8 mouse cellular contexts compared by ENCODE assay signal in the genomic region with DNA sequence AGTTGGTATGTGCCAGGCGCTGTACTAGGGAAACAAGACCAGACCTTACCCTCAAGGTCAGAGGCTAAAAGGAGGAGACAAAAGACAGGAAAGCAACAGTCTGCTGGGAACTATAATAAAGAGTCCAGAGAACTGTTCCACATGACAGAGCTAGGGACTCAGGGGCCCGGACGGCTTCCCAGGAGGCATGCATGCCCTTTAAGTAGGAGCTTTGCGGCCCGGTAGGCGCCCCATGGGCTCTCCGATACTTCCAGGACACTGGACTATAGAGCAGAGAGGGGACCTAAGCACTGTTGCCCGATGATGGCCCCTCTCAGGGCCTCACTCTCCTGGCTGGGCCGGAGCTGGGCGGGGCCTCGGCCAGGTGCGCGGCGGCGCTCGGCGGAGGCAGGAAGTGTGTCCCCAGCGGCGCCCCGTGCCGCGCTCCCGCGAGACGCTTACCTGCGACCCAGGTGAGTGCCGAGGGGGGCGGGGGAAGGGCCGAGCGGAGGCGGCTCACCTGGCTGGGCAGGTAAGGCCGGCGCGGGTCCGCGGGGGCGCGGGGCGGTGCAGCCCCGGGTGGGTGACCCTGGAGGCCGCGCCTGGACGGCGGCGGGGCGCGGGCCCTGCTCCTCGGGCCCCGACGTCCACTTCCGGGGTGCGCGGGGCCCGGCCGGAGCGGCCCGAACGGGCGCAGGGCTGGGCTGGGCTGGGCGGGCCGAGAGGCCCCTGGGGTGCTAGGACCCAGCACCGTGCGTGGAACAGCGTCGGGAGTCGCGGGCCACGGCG. TPM values are rescaled to one million over a fixed set of nuclear protein-coding genes. Genes with fewer than 3 reads are reported as not detected.
DNase-seq lines count a peak whose midpoint lies in the region; ATAC-seq lines count a peak whose summit lies in the region.

Gene Kdf1 (plus strand): TSS at position 363 of the 768 bp plus-strand sequence.

- H3K27ac ChIP-seq in heart, embryonic 13.5 days (replicated peaks) = no peak within 1 kb of the TSS
- H3K27ac ChIP-seq in forebrain, embryonic 15.5 days (replicated peaks) = no peak within 1 kb of the TSS
- no peak within 1 kb of the TSS; the same call in 1 of the 2 replicates for H3K27ac ChIP-seq in midbrain, embryonic 10.5 days (replicated peaks)

- H3K9ac ChIP-seq in heart, embryonic 13.5 days = peak within 1 kb of the TSS; percentile 79
- no peak within 1 kb of the TSS for H3K9ac ChIP-seq in forebrain, embryonic 15.5 days (replicated peaks)

- peaks cover 9% of the 10 kb centered on the region for H3K4me1 ChIP-seq in heart, embryonic 13.5 days
- peaks cover 8% of the 10 kb centered on the region for H3K4me1 ChIP-seq in forebrain, embryonic 15.5 days
- H3K4me1 ChIP-seq in midbrain, embryonic 10.5 days = peaks cover 8% of the 10 kb centered on the region

- no peaks in the 10 kb centered on the region for H3K36me3 ChIP-seq in heart, embryonic 13.5 days
- H3K36me3 ChIP-seq in forebrain, embryonic 15.5 days = no peaks in the 10 kb centered on the region
- H3K36me3 ChIP-seq in midbrain, embryonic 10.5 days = no peaks in the 10 kb centered on the region

- H3K4me3 ChIP-seq in heart, embryonic 13.5 days = peak within 1 kb of the TSS; percentile 62
- peak within 1 kb of the TSS; percentile 30 for H3K4me3 ChIP-seq in forebrain, embryonic 15.5 days
- peak within 1 kb of the TSS; percentile 46 for H3K4me3 ChIP-seq in midbrain, embryonic 10.5 days

- 4% methylated on average over 49 of the region's 69 CpGs for WGBS in heart, embryonic 13.5 days
- 4% methylated on average over 68 of the region's 69 CpGs for WGBS in forebrain, embryonic 15.5 days
- 3% methylated on average over 60 of the region's 69 CpGs for WGBS in midbrain, embryonic 10.5 days

- peak within 1 kb of the TSS; percentile 78 for H3K4me2 ChIP-seq in heart, embryonic 13.5 days
- peak within 1 kb of the TSS; percentile 38 for H3K4me2 ChIP-seq in forebrain, embryonic 15.5 days (replicated peaks)

- ATAC-seq in heart, embryonic 13.5 days (ENCODE audit: extremely low read depth, insufficient number of reproducible peaks, low FRiP score, low TSS enrichment) = peak; percentile 14; the same call in 1 of the 2 replicates
- no peak for ATAC-seq in forebrain, embryonic 15.5 days (replicated peaks)

- no peaks in the 10 kb centered on the region for H3K9me3 ChIP-seq in heart, embryonic 13.5 days
- no peaks in the 10 kb centered on the region for H3K9me3 ChIP-seq in forebrain, embryonic 15.5 days
- H3K9me3 ChIP-seq in midbrain, embryonic 10.5 days (replicated peaks) = no peaks in the 10 kb centered on the region

- no peak for DNase-seq in heart, adult 18-20 months
- DNase-seq in kidney, postnatal 36 days = peak; percentile 82 to 91
- DNase-seq in midbrain, embryonic 10.5 days (ENCODE audit: low spot score) = no peak
- no peak for DNase-seq in layer of hippocampus, adult 9-10 months (ENCODE audit: low spot score)
- DNase-seq in cerebellum, adult 8-10 months = no peak
- no peak for DNase-seq in frontal cortex, postnatal 36 days (ENCODE audit: low spot score in 2 of 2)

- peaks cover 77% of the 10 kb centered on the region for H3K27me3 ChIP-seq in heart, embryonic 13.5 days (replicated peaks)
- peaks cover 46% of the 10 kb centered on the region for H3K27me3 ChIP-seq in forebrain, embryonic 15.5 days
- peaks cover 51% of the 10 kb centered on the region for H3K27me3 ChIP-seq in midbrain, embryonic 10.5 days (ENCODE audit: low read depth, poor library complexity, severe bottlenecking)

RNA-seq across cellular contexts. Expression of gene Kdf1, which starts in this region (rescaled TPM):
- 0.92 and 2.1 TPM in 2 replicates for polyA plus RNA-seq in heart, embryonic 13.5 days (2015; fragmentation: Nextera tagmentation; extraction: Ambion mirVana)
- total RNA-seq in heart, adult 18-20 months (2021) = not detected
- polyA plus RNA-seq in forebrain, embryonic 15.5 days (2015; fragmentation: Nextera tagmentation; extraction: Ambion mirVana) = 0.18 and 0.41 TPM in 2 replicates
- polyA plus RNA-seq in midbrain, embryonic 10.5 days (2016; fragmentation: Nextera tagmentation; extraction: Ambion mirVana) = 0.87 and 1.3 TPM in 2 replicates

Comparison
In these comparisons a context has a peak if more than half of its experiments do, and no peak if none do; other contexts are left out.
1. DNase-seq: peak in kidney, postnatal 36 days (2 of 2); none in heart, adult 18-20 months (0 of 2), midbrain, embryonic 10.5 days (single experiment), layer of hippocampus, adult 9-10 months (single experiment), cerebellum, adult 8-10 months (single experiment) and frontal cortex, postnatal 36 days (0 of 2).
2. Peak in every context shown above with its lines, with median percentiles within 50 percentile points of each other: H3K4me3 ChIP-seq.